Mouse (Mus musculus): Measurements from ENCODE around the gene Wdr13. TPM values are rescaled to one million over a fixed set of nuclear protein-coding genes. Genes with fewer than 3 reads are reported as not detected.
A peak's percentile ranks its signal among the peaks of the same experiment; 100 is the strongest.

Gene Wdr13
- polyA plus RNA-seq, 1 experiment from 2014 or later = 27.4 TPM

GRCm38 (mm10) chrX:8074430-8075014, 58.2 kb downstream of the Wdr13 start, which contains the start of gene Suv39h1:
TSS of gene Suv39h1 (minus strand) at chrX:8074760.
- Histone ChIP-seq H3K4me3 (ENCODE audit: low read depth, low read length) (peak within 1 kb of the TSS; percentile 58), H3K4me2 (ENCODE audit: low read depth, low read length, severe bottlenecking) (peak within 1 kb of the TSS; percentile 45), H3K36me3 (ENCODE audit: control insufficient read depth, insufficient read depth, low read length) (no peaks in the 10 kb centered on the region), H3K9me3 (ENCODE audit: control insufficient read depth, low read length) (no peaks in the 10 kb centered on the region), H3K4me1 (replicated peaks; ENCODE audit: control insufficient read depth, insufficient read depth, low read length) (peaks cover 3% of the 10 kb centered on the region; the same call in 1 of the 2 replicates), H3K9ac (ENCODE audit: low read length) (peak within 1 kb of the TSS; percentile 73), H3K27ac (ENCODE audit: low read depth, low read length) (peak within 1 kb of the TSS; percentile 84), H3K27me3 (ENCODE audit: control insufficient read depth, insufficient read depth, low read length) (no peaks in the 10 kb centered on the region)
- WGBS = 31% methylated on average over 46 of the region's 46 CpGs
- ATAC-seq (replicated peaks; ENCODE audit: low FRiP score) (peak; percentile 97), DNase-seq (ENCODE audit: low spot score) (peak; percentile 94)

GRCm38 (mm10) chrX:8073881-8074429, 58.7 kb downstream of the Wdr13 start:
- peak overlapping the region; percentile 58 for H3K4me3 ChIP-seq (ENCODE audit: low read depth, low read length)
- 16% methylated on average over 49 of the region's 64 CpGs for WGBS
- H3K9me3 ChIP-seq (ENCODE audit: control insufficient read depth, low read length) = no peaks in the 10 kb centered on the region
- peak overlapping the region; percentile 45 for H3K4me2 ChIP-seq (ENCODE audit: low read depth, low read length, severe bottlenecking)
- H3K9ac ChIP-seq (ENCODE audit: low read length) = peak overlapping the region; percentile 73
- H3K4me1 ChIP-seq (replicated peaks; ENCODE audit: control insufficient read depth, insufficient read depth, low read length) = peaks cover 3% of the 10 kb centered on the region; the same call in 1 of the 2 replicates
- DNase-seq (ENCODE audit: low spot score) (peak; percentile 67), ATAC-seq (replicated peaks; ENCODE audit: low FRiP score) (peak; percentile 28)
- H3K36me3 ChIP-seq (ENCODE audit: control insufficient read depth, insufficient read depth, low read length) = peaks cover 2% of the 10 kb centered on the region; the same call in 1 of the 2 replicates
- no peaks in the 10 kb centered on the region for H3K27me3 ChIP-seq (ENCODE audit: control insufficient read depth, insufficient read depth, low read length)
- peak overlapping the region; percentile 84 for H3K27ac ChIP-seq (ENCODE audit: low read depth, low read length)

Other genes with a start within 250 kb of the Wdr13 start
- 10.9 and 12.6 TPM in 2 replicates for gene Slc35a2, start 248.9 kb downstream of the Wdr13 start, polyA plus RNA-seq (2014; fragmentation: Nextera tagmentation; extraction: Ambion mirVana)
- gene Pqbp1, start 233.6 kb downstream of the Wdr13 start, polyA plus RNA-seq (2014; fragmentation: Nextera tagmentation; extraction: Ambion mirVana) = 141 and 144 TPM in 2 replicates
- gene Timm17b, start 233.5 kb downstream of the Wdr13 start, polyA plus RNA-seq (2014; fragmentation: Nextera tagmentation; extraction: Ambion mirVana) = 161 and 188 TPM in 2 replicates
- gene Gm10491, start 225.1 kb downstream of the Wdr13 start, polyA plus RNA-seq (2014; fragmentation: Nextera tagmentation; extraction: Ambion mirVana) = not detected in 2 replicates
- not detected in 2 replicates for gene Gm10490, start 223.3 kb downstream of the Wdr13 start, polyA plus RNA-seq (2014; fragmentation: Nextera tagmentation; extraction: Ambion mirVana)
- 18.0 and 23.4 TPM in 2 replicates for gene Pcsk1n, start 213.1 kb downstream of the Wdr13 start, polyA plus RNA-seq (2014; fragmentation: Nextera tagmentation; extraction: Ambion mirVana)
- not detected in 2 replicates for gene Eras, start 204.3 kb downstream of the Wdr13 start, polyA plus RNA-seq (2014; fragmentation: Nextera tagmentation; extraction: Ambion mirVana)
- gene Hdac6, start 185.0 kb downstream of the Wdr13 start, polyA plus RNA-seq (2014; fragmentation: Nextera tagmentation; extraction: Ambion mirVana) = 69.4 and 80.0 TPM in 2 replicates
- gene Gata1, start 154.8 kb downstream of the Wdr13 start, polyA plus RNA-seq (2014; fragmentation: Nextera tagmentation; extraction: Ambion mirVana) = 5.4 and 5.6 TPM in 2 replicates
- not detected in 2 replicates for gene Glod5, start 114.4 kb downstream of the Wdr13 start, polyA plus RNA-seq (2014; fragmentation: Nextera tagmentation; extraction: Ambion mirVana)
- 96.1 and 99.7 TPM in 2 replicates for gene Suv39h1, start 58.1 kb downstream of the Wdr13 start, polyA plus RNA-seq (2014; fragmentation: Nextera tagmentation; extraction: Ambion mirVana)
- gene Was, start 42.4 kb downstream of the Wdr13 start, polyA plus RNA-seq (2014; fragmentation: Nextera tagmentation; extraction: Ambion mirVana) = 0.12 and 0.51 TPM in 2 replicates
- 466 and 494 TPM in 2 replicates for gene Rbm3, start 13.0 kb upstream of the Wdr13 start, polyA plus RNA-seq (2014; fragmentation: Nextera tagmentation; extraction: Ambion mirVana)
- gene Tbc1d25, start 43.3 kb upstream of the Wdr13 start, polyA plus RNA-seq (2014; fragmentation: Nextera tagmentation; extraction: Ambion mirVana) = 13.5 and 13.9 TPM in 2 replicates
- gene Ebp, start 60.6 kb upstream of the Wdr13 start, polyA plus RNA-seq (2014; fragmentation: Nextera tagmentation; extraction: Ambion mirVana) = 24.5 and 25.2 TPM in 2 replicates
- gene Porcn, start 73.6 kb upstream of the Wdr13 start, polyA plus RNA-seq (2014; fragmentation: Nextera tagmentation; extraction: Ambion mirVana) = 13.6 and 14.5 TPM in 2 replicates
- 40.4 and 47.1 TPM in 2 replicates for gene Ftsj1, start 119.5 kb upstream of the Wdr13 start, polyA plus RNA-seq (2014; fragmentation: Nextera tagmentation; extraction: Ambion mirVana)
- gene Slc38a5, start 138.2 kb upstream of the Wdr13 start, polyA plus RNA-seq (2014; fragmentation: Nextera tagmentation; extraction: Ambion mirVana) = 5.4 and 6.1 TPM in 2 replicates
- gene Ssxb10, start 194.5 kb upstream of the Wdr13 start, polyA plus RNA-seq (2014; fragmentation: Nextera tagmentation; extraction: Ambion mirVana) = not detected in 2 replicates
- not detected in 2 replicates for gene Ssxb9, start 234.1 kb upstream of the Wdr13 start, polyA plus RNA-seq (2014; fragmentation: Nextera tagmentation; extraction: Ambion mirVana)